Mouse (Mus musculus): Measurements from ENCODE around the gene Ntmt1. TPM values are rescaled to one million over a fixed set of nuclear protein-coding genes. Genes with fewer than 3 reads are reported as not detected.

Ntmt1 gene
- total RNA-seq, 1 experiment from 2014 or later, result 57.5 TPM

GRCm38 (mm10) chr2:30864968-30865381 lies 57.3 kb downstream of the Ntmt1 start:
- DNase-seq, result no peak

- DNase-seq, result no peak
Measured at GRCm38 (mm10) chr2:30865426-30865825, 57.8 kb downstream of the Ntmt1 start.

- DNase-seq, result no peak
Measured at GRCm38 (mm10) chr2:30870863-30871262, 63.2 kb downstream of the Ntmt1 start.

Other genes with a start within 250 kb of the Ntmt1 start
- 1.6 and 4.4 TPM in 2 replicates for gene Cstad, start 212.8 kb upstream of the Ntmt1 start, total RNA-seq (2021)
- gene 1700001O22Rik, start 4.2 kb upstream of the Ntmt1 start, total RNA-seq (2021), result 5.0 and 5.9 TPM in 2 replicates
- 29.2 and 31.5 TPM in 2 replicates for gene Asb6, start 22.5 kb downstream of the Ntmt1 start, total RNA-seq (2021)
- 0.76 TPM in 1 of 2 replicates, not detected in the other for gene Prrx2, start 27.1 kb downstream of the Ntmt1 start, total RNA-seq (2021)
- gene Ptges, start 122.0 kb downstream of the Ntmt1 start, total RNA-seq (2021), result 15.8 and 16.7 TPM in 2 replicates
- gene Tor1b, start 145.1 kb downstream of the Ntmt1 start, total RNA-seq (2021), result 53.5 and 59.8 TPM in 2 replicates
- gene Tor1a, start 160.1 kb downstream of the Ntmt1 start, total RNA-seq (2021), result 42.7 and 53.0 TPM in 2 replicates
- gene BC005624, start 174.4 kb downstream of the Ntmt1 start, total RNA-seq (2021), result 46.9 TPM in 2 replicates
- gene Usp20, start 174.5 kb downstream of the Ntmt1 start, total RNA-seq (2021), result 22.9 and 31.3 TPM in 2 replicates

Measured in adrenal gland, postnatal 25 days (tissue).